Mouse (Mus musculus) ovary, adult 2 months (tissue): ENCODE data around the gene Skint8. TPM values are rescaled to one million over a fixed set of nuclear protein-coding genes. Genes with fewer than 3 reads are reported as not detected.

Source experiments
- polyA plus RNA-seq: library from polyadenylated mRNA; depleted of rRNA; stranded (reverse); fragments of >200 nt; gene quantifications from 2 replicates; pipeline ENCODE4 v1.2.3, GENCODE M21; 2012; rRNA removed

Gene Skint8
- not detected in 2 replicates for polyA plus RNA-seq

DNA sequence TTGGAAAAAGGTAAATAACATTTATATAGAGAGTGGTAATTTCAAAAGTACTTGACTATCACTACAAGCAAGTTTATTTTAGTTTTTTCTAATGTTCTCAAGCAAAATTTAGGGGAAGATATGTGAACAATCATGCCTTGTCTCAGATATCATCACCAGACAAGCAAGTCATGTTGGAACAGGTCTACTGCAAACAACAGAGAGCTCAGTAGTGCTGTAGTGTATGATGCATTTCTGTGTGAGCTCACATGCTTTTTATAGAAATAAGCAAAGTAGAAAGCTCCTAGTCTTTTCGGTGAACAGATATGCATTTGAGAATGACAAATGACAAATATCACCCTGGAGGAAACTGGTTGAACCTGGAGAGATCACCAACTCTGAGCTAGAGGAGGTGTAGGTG lies at the start of gene Skint8:
Skint8 (plus strand) TSS at position 301 of the 400 bp plus-strand sequence.

GRCm38 (mm10) chr4:111902775-111903174 lies 16.4 kb upstream of the Skint8 start, which contains the start of gene Slc5a9:
Gene Slc5a9, minus strand, starts transcription at chr4:111902918.

GRCm38 (mm10) chr4:111972623-111973022 lies 53.4 kb downstream of the Skint8 start, which contains the start of gene Skint7:
Gene Skint7, plus strand, starts transcription at chr4:111972923.

Other genes starting within 250 kb of the Skint8 start
- 33.9 and 52.1 TPM in 2 replicates for gene Spata6, start 199.4 kb upstream of the Skint8 start, polyA plus RNA-seq
- gene Slc5a9, start 16.5 kb upstream of the Skint8 start, polyA plus RNA-seq, result 2.3 and 2.7 TPM in 2 replicates
- not detected in 2 replicates for gene Skint7, start 53.5 kb downstream of the Skint8 start, polyA plus RNA-seq
- not detected in 2 replicates for gene Skint1, start 86.9 kb downstream of the Skint8 start, polyA plus RNA-seq
- gene Skint4, start 152.6 kb downstream of the Skint8 start, polyA plus RNA-seq, result not detected in 2 replicates